8 mouse cellular contexts compared by ENCODE assay signal in genomic region chr2:172439843-172440639, GRCm38 (mm10). TPM values are rescaled to one million over a fixed set of nuclear protein-coding genes. Genes with fewer than 3 reads are reported as not detected.
DNase-seq lines count a peak whose midpoint lies in the region; ATAC-seq and TF ChIP-seq lines count a peak whose summit lies in the region.

Gene Rtf2 (plus strand): TSS chr2:172440556.

- peak within 1 kb of the TSS; percentile 60 for H3K4me2 ChIP-seq in embryonic facial prominence, embryonic 15.5 days (replicated peaks)
- peak within 1 kb of the TSS; percentile 58 for H3K4me2 ChIP-seq in limb, embryonic 14.5 days (replicated peaks; ENCODE audit: low read depth, low read length, severe bottlenecking)
- H3K4me2 ChIP-seq in midbrain, postnatal 0 days (ENCODE audit: low read depth, low read length, poor library complexity, severe bottlenecking), result peak within 1 kb of the TSS; percentile 92

- peak within 1 kb of the TSS; percentile 63 for H3K9ac ChIP-seq in embryonic facial prominence, embryonic 15.5 days
- peak within 1 kb of the TSS; percentile 53 for H3K9ac ChIP-seq in limb, embryonic 14.5 days (ENCODE audit: low read depth, low read length, severe bottlenecking)
- H3K9ac ChIP-seq in midbrain, postnatal 0 days (replicated peaks; ENCODE audit: low read length, poor library complexity, severe bottlenecking), result peak within 1 kb of the TSS; percentile 79

- no peaks in the 10 kb centered on the region; the same call in 1 of the 2 replicates for H3K4me1 ChIP-seq in bone marrow, adult 2 months (ENCODE audit: control insufficient read depth, insufficient read depth, low read length)
- peaks cover 21% of the 10 kb centered on the region for H3K4me1 ChIP-seq in embryonic facial prominence, embryonic 15.5 days
- H3K4me1 ChIP-seq in limb, embryonic 14.5 days (ENCODE audit: control insufficient read depth, insufficient read depth, low read length), result peaks cover 12% of the 10 kb centered on the region
- peaks cover 11% of the 10 kb centered on the region; the same call in 1 of the 2 replicates for H3K4me1 ChIP-seq in midbrain, postnatal 0 days (ENCODE audit: insufficient read depth, low read length)

- peak within 1 kb of the TSS; percentile 80 for H3K4me3 ChIP-seq in bone marrow, adult 2 months (replicated peaks; ENCODE audit: control insufficient read depth, low read depth, low read length)
- H3K4me3 ChIP-seq in embryonic facial prominence, embryonic 15.5 days (replicated peaks), result peak within 1 kb of the TSS; percentile 78
- peak within 1 kb of the TSS; percentile 55 for H3K4me3 ChIP-seq in limb, embryonic 14.5 days (replicated peaks; ENCODE audit: low read length)
- H3K4me3 ChIP-seq in midbrain, postnatal 0 days (ENCODE audit: low read depth, low read length), result peak within 1 kb of the TSS; percentile 74

- ATAC-seq in embryonic facial prominence, embryonic 15.5 days (ENCODE audit: insufficient number of reproducible peaks, low FRiP score, low TSS enrichment, low read depth), result peak; percentile 94
- peak; percentile 97 for ATAC-seq in limb, embryonic 14.5 days (ENCODE audit: low FRiP score, low read depth)
- peak; percentile 97 for ATAC-seq in midbrain, postnatal 0 days (ENCODE audit: low FRiP score)

- no peaks in the 10 kb centered on the region for H3K9me3 ChIP-seq in embryonic facial prominence, embryonic 15.5 days (replicated peaks)
- H3K9me3 ChIP-seq in limb, embryonic 14.5 days (ENCODE audit: control insufficient read depth, low read length), result no peaks in the 10 kb centered on the region
- no peaks in the 10 kb centered on the region for H3K9me3 ChIP-seq in midbrain, postnatal 0 days (ENCODE audit: low read length)

- peak; percentile 99 for DNase-seq in 416B (ENCODE audit: low read depth)
- DNase-seq in heart, adult 8-10 months (ENCODE audit: low spot score), result peak; percentile 99
- DNase-seq in kidney, adult 9 months, result peak; percentile 99
- peak; percentile 98 for DNase-seq in limb, embryonic 14.5 days (ENCODE audit: low spot score)
- DNase-seq in midbrain, postnatal 0 days (ENCODE audit: low spot score), result peak; percentile 98
- peak; percentile 94 to 98 for DNase-seq in spleen, postnatal 14 days (ENCODE audit: low spot score in 2 of 2)

- no peak for TF ChIP-seq CTCF in bone marrow, adult 2 months (IDR thresholded peaks at IDR 0.05; ENCODE audit: control insufficient read depth, insufficient read depth, low read length)
- TF ChIP-seq CTCF in midbrain, postnatal 0 days (IDR thresholded peaks at IDR 0.05), result peak; percentile 46

- peak within 1 kb of the TSS; percentile 79 for H3K27ac ChIP-seq in bone marrow, adult 2 months (ENCODE audit: control insufficient read depth, insufficient read depth, low read depth, low read length, poor library complexity)
- peak within 1 kb of the TSS; percentile 85 for H3K27ac ChIP-seq in embryonic facial prominence, embryonic 15.5 days (replicated peaks)
- peak within 1 kb of the TSS; percentile 1; the same call in 1 of the 2 replicates for H3K27ac ChIP-seq in limb, embryonic 14.5 days (replicated peaks; ENCODE audit: low read depth, low read length)
- peak within 1 kb of the TSS; percentile 57 for H3K27ac ChIP-seq in midbrain, postnatal 0 days (ENCODE audit: low read depth, low read length)

- peak; percentile 15; the same call in 1 of the 2 replicates for TF ChIP-seq POLR2A in bone marrow, adult 2 months (IDR thresholded peaks at IDR 0.05; ENCODE audit: borderline replicate concordance, control insufficient read depth, low read depth, low read length)
- TF ChIP-seq POLR2A in limb, embryonic 14.5 days (IDR thresholded peaks at IDR 0.05; ENCODE audit: borderline replicate concordance, extremely low read depth, insufficient read depth, insufficient read length), result no peak

- 3% methylated on average over 35 of the region's 35 CpGs for WGBS in bone marrow, adult 2 months
- WGBS in embryonic facial prominence, embryonic 15.5 days, result 2% methylated on average over 35 of the region's 35 CpGs
- 3% methylated on average over 35 of the region's 35 CpGs for WGBS in limb, embryonic 14.5 days
- 2% methylated on average over 35 of the region's 35 CpGs for WGBS in midbrain, postnatal 0 days

- H3K36me3 ChIP-seq in embryonic facial prominence, embryonic 15.5 days, result peaks cover 6% of the 10 kb centered on the region; the same call in 1 of the 2 replicates
- H3K36me3 ChIP-seq in limb, embryonic 14.5 days (ENCODE audit: control insufficient read depth, insufficient read depth, low read length), result peaks cover 3% of the 10 kb centered on the region; the same call in 1 of the 2 replicates
- peaks cover 5% of the 10 kb centered on the region; the same call in 1 of the 2 replicates for H3K36me3 ChIP-seq in midbrain, postnatal 0 days (ENCODE audit: insufficient read depth, low read length)

- no peaks in the 10 kb centered on the region for H3K27me3 ChIP-seq in embryonic facial prominence, embryonic 15.5 days
- H3K27me3 ChIP-seq in limb, embryonic 14.5 days (ENCODE audit: control insufficient read depth, insufficient read depth, low read length), result no peaks in the 10 kb centered on the region
- H3K27me3 ChIP-seq in midbrain, postnatal 0 days (ENCODE audit: insufficient read depth, low read length), result no peaks in the 10 kb centered on the region

RNA-seq across cellular contexts. Expression of gene Rtf2, which starts in this region (rescaled TPM):
- polyA plus RNA-seq in bone marrow, adult 2 months (2011; ENCODE audit: insufficient read depth, insufficient read length, low replicate concordance, missing spikeins), result 38.4 and 53.6 TPM in 2 replicates
- polyA plus RNA-seq in embryonic facial prominence, embryonic 15.5 days (2015; fragmentation: Nextera tagmentation; extraction: Ambion mirVana), result 75.8 and 79.2 TPM in 2 replicates
- 10 to 100 TPM; 30.2 to 38.1 (median 31.4) TPM for total RNA-seq in heart, adult 8-10 months (2022)
- 38.5 and 45.9 TPM in 2 replicates for polyA plus RNA-seq in limb, embryonic 14.5 days (2012; rRNA removed)
- polyA plus RNA-seq in limb, embryonic 14.5 days (2014; fragmentation: Nextera tagmentation; extraction: Ambion mirVana), result 69.9 and 70.9 TPM in 2 replicates
- 62.0 and 67.0 TPM in 2 replicates for total RNA-seq in midbrain, postnatal 0 days (2014; rRNA removed)
- 85.0 and 89.2 TPM in 2 replicates for polyA plus RNA-seq in midbrain, postnatal 0 days (2015; fragmentation: Nextera tagmentation; extraction: Ambion mirVana)

Comparison
In these comparisons a context has a peak if more than half of its experiments do, and no peak if none do; other contexts are left out.
1. Peak in every context shown above with its lines: DNase-seq, ATAC-seq, H3K4me3 ChIP-seq and H3K27ac ChIP-seq.
2. H3K27ac ChIP-seq: peak in every context shown above with its lines; median percentile 85 in embryonic facial prominence, embryonic 15.5 days; 79 in bone marrow, adult 2 months; 57 in midbrain, postnatal 0 days; 1 in limb, embryonic 14.5 days.